ENCODE assay signal across 29 mouse cellular contexts in genomic region chr11:6504226-6504625, GRCm38 (mm10). TPM values are rescaled to one million over a fixed set of nuclear protein-coding genes. Genes with fewer than 3 reads are reported as not detected.
DNase-seq lines count a peak whose midpoint lies in the region; ATAC-seq and TF ChIP-seq lines count a peak whose summit lies in the region.
"Had no signal": no experiment of that assay in that cellular context is flagged by ENCODE, and none has a peak within 500 bp of the region (broad histone marks: within the 10 kb centered on the region; RNA-seq: fewer than 3 reads in every experiment).

No protein-coding gene starts in this region.

- 56% methylated on average over 3 of the region's 3 CpGs for WGBS in liver, postnatal 0 days (ENCODE audit: insufficient replicate concordance)
- WGBS in liver, embryonic 11.5 days: 74% methylated on average over 3 of the region's 3 CpGs
- whole genome bisulfite sequencing in intestine, embryonic 15.5 days: 63% methylated on average over 3 of the region's 3 CpGs

- H3K27ac ChIP-seq in liver, postnatal 0 days (ENCODE audit: low read depth): peak overlapping the region; percentile 69
- no peak overlapping the region for H3K27ac ChIP-seq in liver, embryonic 11.5 days (ENCODE audit: low read depth, low read length)
- peak overlapping the region; percentile 69; the same call in 1 of the 2 replicates for H3K27ac ChIP-seq in intestine, embryonic 15.5 days
- H3K27ac ChIP-seq: embryonic facial prominence, embryonic 13.5 days; forebrain, embryonic 12.5 days; heart, embryonic 15.5 days; hindbrain, embryonic 14.5 days; kidney, embryonic 15.5 days; left cerebral cortex, adult 2 months; midbrain, embryonic 10.5 days; neural tube, embryonic 15.5 days; stomach, postnatal 0 days had no signal

- no peak for DNase-seq in liver, postnatal 0 days
- DNase-seq in liver, embryonic 11.5 days (ENCODE audit: low spot score): no peak
- peak; percentile 72 for DNase-seq in cerebellum, adult 11 months
- DNase-seq in cerebellum, adult 9-11 months: peak; percentile 87
- DNase-seq in gastrocnemius, postnatal 36 days: no peak
- no peak for DNase-seq in right cerebral cortex, adult 2 months (ENCODE audit: low spot score in 2 of 2)
- DNase-seq in layer of hippocampus, adult 8-10 months (ENCODE audit: low spot score in 2 of 2): no peak
- DNase-seq: adrenal gland, adult 8-10 months; embryo, embryonic 11 days; gastrocnemius, postnatal 25 days; heart, postnatal 36 days; kidney, postnatal 36 days; layer of hippocampus, adult 9-11 months; lung, adult 2 months; thymus, adult 2 months; thymus, postnatal 4 days had no signal

- no peak for TF ChIP-seq EP300 in liver, postnatal 0 days (IDR thresholded peaks at IDR 0.05; ENCODE audit: low read depth)

- intact Hi-C loops in gastrocnemius, postnatal 36 days (cut with DNase I): no loop called here

- no peaks in the 10 kb centered on the region for H3K27me3 ChIP-seq in liver, postnatal 0 days (ENCODE audit: insufficient read depth, low read length)
- no peaks in the 10 kb centered on the region for H3K27me3 ChIP-seq in liver, embryonic 11.5 days (replicated peaks; ENCODE audit: control insufficient read depth, insufficient read depth, low read length)
- H3K27me3 ChIP-seq in intestine, embryonic 15.5 days (replicated peaks): no peaks in the 10 kb centered on the region
- H3K27me3 ChIP-seq: embryonic facial prominence, embryonic 13.5 days; forebrain, embryonic 12.5 days; heart, embryonic 15.5 days; kidney, embryonic 15.5 days; neural tube, embryonic 15.5 days had no signal

- H3K36me3 ChIP-seq in liver, postnatal 0 days (replicated peaks; ENCODE audit: insufficient read depth, low read length): no peaks in the 10 kb centered on the region
- H3K36me3 ChIP-seq in liver, embryonic 11.5 days (ENCODE audit: control insufficient read depth, insufficient read depth, low read length): no peaks in the 10 kb centered on the region
- no peaks in the 10 kb centered on the region for H3K36me3 ChIP-seq in intestine, embryonic 15.5 days
- H3K36me3 ChIP-seq: embryonic facial prominence, embryonic 13.5 days; forebrain, embryonic 12.5 days; heart, embryonic 15.5 days; kidney, embryonic 15.5 days; midbrain, embryonic 10.5 days; neural tube, embryonic 15.5 days had no signal

- no peak for TF ChIP-seq CTCF in liver, postnatal 0 days (IDR thresholded peaks at IDR 0.05; ENCODE audit: low read depth)

- no peaks in the 10 kb centered on the region for H3K9me3 ChIP-seq in liver, postnatal 0 days (ENCODE audit: low read length)
- H3K9me3 ChIP-seq in liver, embryonic 11.5 days (ENCODE audit: control insufficient read depth, low read length): no peaks in the 10 kb centered on the region
- H3K9me3 ChIP-seq in intestine, embryonic 15.5 days: no peaks in the 10 kb centered on the region
- H3K9me3 ChIP-seq: embryonic facial prominence, embryonic 13.5 days; forebrain, embryonic 12.5 days; G1E; heart, embryonic 15.5 days; kidney, embryonic 15.5 days; midbrain, embryonic 10.5 days; neural tube, embryonic 15.5 days had no signal

- H3K4me1 ChIP-seq in liver, postnatal 0 days (ENCODE audit: insufficient read depth): no peaks in the 10 kb centered on the region; the same call in 1 of the 2 replicates
- no peaks in the 10 kb centered on the region for H3K4me1 ChIP-seq in liver, embryonic 11.5 days (replicated peaks; ENCODE audit: control insufficient read depth, insufficient read depth, low read length)
- H3K4me1 ChIP-seq in intestine, embryonic 15.5 days (replicated peaks): no peaks in the 10 kb centered on the region
- H3K4me1 ChIP-seq: embryonic facial prominence, embryonic 13.5 days; forebrain, embryonic 12.5 days; heart, embryonic 15.5 days; kidney, embryonic 15.5 days; midbrain, embryonic 10.5 days; neural tube, embryonic 15.5 days had no signal

- ATAC-seq in liver, postnatal 0 days: no peak
- no peak for ATAC-seq in liver, embryonic 11.5 days (replicated peaks; ENCODE audit: low FRiP score)
- ATAC-seq in intestine, embryonic 15.5 days: peak; percentile 22
- ATAC-seq: inflammation-experienced regulatory T-cells, adult 6 months had no signal

- no peak overlapping the region for H3K4me3 ChIP-seq in liver, postnatal 0 days (ENCODE audit: low read depth, low read length)
- no peak overlapping the region for H3K4me3 ChIP-seq in liver, embryonic 11.5 days (ENCODE audit: low read depth, low read length)
- no peak overlapping the region for H3K4me3 ChIP-seq in intestine, embryonic 15.5 days (replicated peaks)
- H3K4me3 ChIP-seq: embryonic facial prominence, embryonic 13.5 days; erythroblast, embryonic 14.5 days; forebrain, embryonic 12.5 days; heart, embryonic 15.5 days; kidney, embryonic 15.5 days; left cerebral cortex, adult 2 months; midbrain, embryonic 10.5 days; neural tube, embryonic 15.5 days had no signal

- H3K9ac ChIP-seq in liver, postnatal 0 days (replicated peaks): peak overlapping the region; percentile 34
- no peak overlapping the region for H3K9ac ChIP-seq in liver, embryonic 11.5 days (ENCODE audit: low read depth, low read length)
- H3K9ac ChIP-seq in intestine, embryonic 15.5 days: peak overlapping the region; percentile 5; the same call in 1 of the 2 replicates
- H3K9ac ChIP-seq: embryonic facial prominence, embryonic 13.5 days; forebrain, embryonic 12.5 days; heart, embryonic 15.5 days; hindbrain, embryonic 14.5 days; kidney, embryonic 15.5 days; neural tube, embryonic 15.5 days had no signal

- H3K4me2 ChIP-seq in liver, postnatal 0 days (ENCODE audit: low read depth, low read length): no peak overlapping the region
- no peak overlapping the region for H3K4me2 ChIP-seq in liver, embryonic 11.5 days
- H3K4me2 ChIP-seq in intestine, embryonic 15.5 days (replicated peaks): peak overlapping the region; percentile 38
- H3K4me2 ChIP-seq: embryonic facial prominence, embryonic 13.5 days; forebrain, embryonic 12.5 days; heart, embryonic 15.5 days; hindbrain, embryonic 14.5 days; kidney, embryonic 15.5 days; neural tube, embryonic 15.5 days had no signal

RNA-seq across cellular contexts. Expression of gene Myo1g, which starts 16.5 kb away (rescaled TPM):
- polyA plus RNA-seq in liver, postnatal 0 days (2015; fragmentation: Nextera tagmentation; extraction: Ambion mirVana): 8.2 and 9.4 TPM in 2 replicates
- 5.6 and 6.0 TPM in 2 replicates for polyA plus RNA-seq in liver, embryonic 11.5 days (2014; fragmentation: Nextera tagmentation; extraction: Ambion mirVana)
- 1.8 and 1.9 TPM in 2 replicates for polyA plus RNA-seq in intestine, embryonic 15.5 days (2015; fragmentation: Nextera tagmentation; extraction: Ambion mirVana)
- 1 to 10 TPM; 1.3 to 1.7 TPM for total RNA-seq in gastrocnemius, postnatal 36 days (2021)
- total RNA-seq in layer of hippocampus, adult 8-10 months (2022): 1 to 10 TPM in 1 of 4 experiments, under 1 TPM in 3; 0.39 to 1.3 (median 0.51) TPM

RNA-seq across cellular contexts. Expression of gene Purb, which starts 28.5 kb away (rescaled TPM):
- 5.6 and 6.1 TPM in 2 replicates for polyA plus RNA-seq in liver, postnatal 0 days (2015; fragmentation: Nextera tagmentation; extraction: Ambion mirVana)
- 13.2 and 13.7 TPM in 2 replicates for polyA plus RNA-seq in liver, embryonic 11.5 days (2014; fragmentation: Nextera tagmentation; extraction: Ambion mirVana)
- 26.6 and 28.8 TPM in 2 replicates for polyA plus RNA-seq in intestine, embryonic 15.5 days (2015; fragmentation: Nextera tagmentation; extraction: Ambion mirVana)
- 10 to 100 TPM; 19.7 to 20.7 TPM for total RNA-seq in gastrocnemius, postnatal 36 days (2021)
- total RNA-seq in layer of hippocampus, adult 8-10 months (2022): 100 to 1,000 TPM; 202 to 239 (median 220) TPM

RNA-seq across cellular contexts. Expression of gene Ccm2, which starts 42.5 kb away (rescaled TPM):
- polyA plus RNA-seq in liver, postnatal 0 days (2015; fragmentation: Nextera tagmentation; extraction: Ambion mirVana): 33.9 and 34.9 TPM in 2 replicates
- 74.5 and 82.1 TPM in 2 replicates for polyA plus RNA-seq in liver, embryonic 11.5 days (2014; fragmentation: Nextera tagmentation; extraction: Ambion mirVana)
- polyA plus RNA-seq in intestine, embryonic 15.5 days (2015; fragmentation: Nextera tagmentation; extraction: Ambion mirVana): 73.8 and 76.9 TPM in 2 replicates
- 10 to 100 TPM; 24.4 to 26.6 TPM for total RNA-seq in gastrocnemius, postnatal 36 days (2021)
- 10 to 100 TPM; 47.4 to 53.9 (median 52.2) TPM for total RNA-seq in layer of hippocampus, adult 8-10 months (2022)

RNA-seq across cellular contexts. Expression of gene H2afv, which starts 60.0 kb away (rescaled TPM):
- polyA plus RNA-seq in liver, postnatal 0 days (2015; fragmentation: Nextera tagmentation; extraction: Ambion mirVana): 135 and 137 TPM in 2 replicates
- polyA plus RNA-seq in liver, embryonic 11.5 days (2014; fragmentation: Nextera tagmentation; extraction: Ambion mirVana): 242 and 254 TPM in 2 replicates
- 424 and 429 TPM in 2 replicates for polyA plus RNA-seq in intestine, embryonic 15.5 days (2015; fragmentation: Nextera tagmentation; extraction: Ambion mirVana)
- total RNA-seq in gastrocnemius, postnatal 36 days (2021): 10 to 100 TPM; 36.4 to 49.2 TPM
- total RNA-seq in layer of hippocampus, adult 8-10 months (2022): 10 to 100 TPM; 26.4 to 39.8 (median 36.9) TPM

Comparison
In these comparisons a context has a peak if more than half of its experiments do, and no peak if none do; other contexts are left out.
1. DNase-seq: peak in cerebellum, adult 11 months (single experiment) and cerebellum, adult 9-11 months (single experiment); none in liver, postnatal 0 days (single experiment), liver, embryonic 11.5 days (single experiment), gastrocnemius, postnatal 36 days (0 of 2), right cerebral cortex, adult 2 months (0 of 2) and layer of hippocampus, adult 8-10 months (0 of 2).